Mouse (Mus musculus) urinary bladder, postnatal 4 days (tissue): ENCODE results near the gene Gtf3c1.
"Not testable (repeated sequence)": the region's sequence is repeated elsewhere in the genome, so short reads cannot be mapped to it uniquely, and the experiment has no call there.

Experiments used
- DNase-seq, 2 experiments: peaks; one replicate each; pipeline ENCODE4 v3.0.0; 2021 to 2022; ENCODE audit warnings: low spot score in 2 of 2

Gtf3c1 gene

DNA sequence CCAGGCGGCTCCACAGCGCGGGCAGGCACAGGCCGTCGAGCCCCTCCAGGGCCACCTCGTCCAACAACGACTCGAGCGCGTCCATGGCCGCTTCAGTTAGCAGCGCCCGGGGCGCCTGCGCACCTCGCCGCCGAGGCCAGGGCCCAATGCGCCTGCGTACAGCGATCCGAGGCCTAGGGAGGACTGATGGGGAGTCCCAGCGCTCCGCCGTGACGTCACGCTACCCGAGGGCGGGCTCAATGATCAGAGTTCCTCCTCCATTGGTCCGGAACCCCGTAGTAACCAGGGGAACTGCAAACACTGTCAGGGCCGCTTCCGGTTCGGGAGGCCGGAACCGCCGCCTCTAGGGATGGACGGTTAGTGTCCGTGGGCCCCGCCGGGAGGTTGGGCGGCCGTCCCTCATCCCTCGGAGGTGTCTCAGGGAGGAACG, at the start of gene Gtf3c1, which contains the start of gene D430042O09Rik:
Gene Gtf3c1 (minus strand): TSS at position 188 of the 430 bp plus-strand sequence.
Gene D430042O09Rik (plus strand): TSS at position 296 of the 430 bp plus-strand sequence.
- DNase-seq: peak; percentile 100

GRCm38 (mm10) chr7:125756806-125757205, 49.2 kb upstream of the Gtf3c1 start:
- no peak for DNase-seq

- DNase-seq: no peak
Observed at GRCm38 (mm10) chr7:125753326-125753715, 45.7 kb upstream of the Gtf3c1 start.

DNA sequence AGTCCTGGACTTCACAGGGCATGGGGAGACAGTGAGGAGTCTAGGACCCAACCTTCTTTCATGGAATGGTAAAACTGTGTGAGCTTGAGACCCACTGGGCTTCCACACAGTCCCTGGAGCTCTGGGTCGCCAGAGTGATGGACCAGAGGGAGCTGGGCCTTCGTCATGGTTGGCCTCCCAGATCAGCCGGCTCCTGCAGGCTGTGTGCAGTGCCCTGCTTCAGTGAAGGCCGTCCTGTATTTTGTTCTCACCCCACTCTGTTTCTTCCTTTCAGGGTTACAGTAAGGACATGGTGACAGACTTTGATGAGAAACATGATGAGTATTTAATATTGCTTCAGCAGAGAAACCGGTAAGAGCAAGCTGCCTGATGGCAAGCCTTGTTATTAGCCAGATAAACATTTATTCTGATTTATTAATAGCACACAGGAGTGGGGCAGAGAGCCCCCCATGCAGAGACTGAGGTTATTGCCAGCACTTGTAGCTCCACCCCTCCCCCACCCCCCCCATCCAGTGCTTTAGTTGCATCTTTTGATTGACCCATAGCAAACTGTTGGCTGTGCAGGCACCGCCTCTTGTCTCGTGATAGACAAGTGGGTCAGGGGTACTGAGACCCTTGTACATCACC, 45.2 kb upstream of the Gtf3c1 start:
- no peak for DNase-seq

DNA sequence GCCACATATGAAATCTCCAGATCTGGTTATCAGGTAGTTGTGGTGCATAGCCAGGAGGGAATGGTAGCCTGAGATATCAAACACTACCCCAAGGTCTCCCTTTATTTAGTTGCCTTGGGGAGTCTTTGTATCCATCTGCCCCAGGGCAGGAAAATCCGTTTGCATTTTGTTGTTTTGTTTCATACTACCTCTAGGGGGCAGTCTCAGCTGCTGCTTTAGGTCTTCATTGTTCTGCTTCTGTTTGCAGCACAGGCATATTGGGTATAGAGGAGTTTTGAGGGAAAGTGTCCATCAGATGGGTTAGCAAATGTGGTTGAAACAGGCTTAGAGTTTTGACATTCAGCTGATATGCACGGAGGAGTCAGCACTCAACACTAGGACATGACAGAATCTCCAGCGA, 40.6 kb upstream of the Gtf3c1 start:
- DNase-seq: no peak

GRCm38 (mm10) chr7:125747316-125747690, 39.7 kb upstream of the Gtf3c1 start:
- DNase-seq: no peak

DNA sequence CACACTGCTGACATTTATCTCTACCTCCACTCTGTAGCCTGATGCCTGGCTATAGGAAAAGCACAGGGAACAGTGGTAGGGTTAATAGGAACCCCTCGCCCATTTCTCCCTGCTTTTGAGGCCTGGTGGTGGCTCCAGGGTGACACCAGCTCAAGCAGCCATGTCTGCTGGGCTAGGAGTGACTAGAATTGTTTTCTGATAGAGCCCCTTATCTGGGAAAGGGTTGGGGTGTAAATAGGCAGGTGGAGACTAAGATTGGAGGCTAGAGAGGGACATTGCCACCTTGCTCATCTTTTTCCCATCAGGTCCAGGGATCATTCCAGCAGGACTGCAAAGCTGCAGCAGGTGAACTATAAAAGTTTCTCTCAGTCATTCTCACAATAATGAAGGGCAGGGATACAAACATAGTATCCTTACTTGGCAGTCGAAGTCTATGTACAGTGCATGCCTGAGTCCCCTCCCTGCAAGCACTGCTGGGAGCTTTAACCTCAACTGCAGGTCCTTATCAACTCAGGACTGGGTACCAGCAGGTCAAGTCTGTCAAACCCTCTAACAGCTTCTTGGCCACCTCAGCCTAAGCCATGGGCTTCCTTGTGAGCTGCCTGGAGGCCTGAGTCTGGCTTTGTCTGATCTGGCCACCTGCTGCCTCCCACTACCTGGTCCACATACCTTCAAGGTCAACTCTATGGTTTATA, 39.2 kb upstream of the Gtf3c1 start:
- DNase-seq: no peak

DNA sequence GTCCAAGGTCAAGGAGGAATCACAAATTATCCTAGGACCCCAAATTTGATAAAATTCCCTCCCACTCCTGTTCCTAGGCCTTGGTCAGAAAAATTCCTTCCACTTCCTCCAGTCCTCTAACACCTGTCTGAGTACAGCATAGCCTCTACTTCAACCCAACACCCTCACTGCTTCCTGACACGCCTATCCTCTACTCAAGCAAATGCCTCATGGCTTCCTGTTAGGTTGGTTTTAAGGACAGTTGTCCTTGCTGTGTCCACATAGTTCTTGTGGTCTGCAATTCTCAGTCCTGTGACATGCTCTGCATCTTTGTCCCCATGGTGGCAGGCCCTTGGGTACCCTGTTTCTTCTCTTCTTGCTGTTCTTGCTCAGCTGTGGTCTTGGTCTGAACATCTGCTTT, 37.2 kb upstream of the Gtf3c1 start:
- no peak for DNase-seq

- no peak for DNase-seq
Observed at GRCm38 (mm10) chr7:125741271-125741703, 33.7 kb upstream of the Gtf3c1 start.

DNA sequence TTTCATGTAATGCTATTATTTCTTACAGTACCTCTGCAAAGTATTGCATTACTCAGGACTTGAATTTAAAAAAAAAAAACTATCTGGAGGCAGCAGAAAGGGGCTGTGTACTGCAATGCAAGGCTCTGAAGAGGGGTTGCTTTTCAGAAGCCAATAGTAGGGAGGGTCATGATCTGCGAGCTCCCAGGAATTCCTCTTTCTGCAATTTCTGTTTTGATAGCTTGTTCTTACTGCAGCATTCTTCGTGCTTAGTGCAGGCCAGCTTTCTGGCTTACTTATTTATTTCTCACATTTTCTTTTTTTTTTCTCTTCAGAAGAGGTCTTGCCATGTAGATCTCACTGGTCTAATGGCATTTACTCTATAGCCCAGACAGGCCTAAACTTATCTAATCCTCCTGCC, 32.9 kb upstream of the Gtf3c1 start:
- no peak for DNase-seq

GRCm38 (mm10) chr7:125736366-125737015, 28.9 kb upstream of the Gtf3c1 start:
- DNase-seq: no peak

GRCm38 (mm10) chr7:125733791-125734190, 26.2 kb upstream of the Gtf3c1 start:
- DNase-seq: no peak

DNA sequence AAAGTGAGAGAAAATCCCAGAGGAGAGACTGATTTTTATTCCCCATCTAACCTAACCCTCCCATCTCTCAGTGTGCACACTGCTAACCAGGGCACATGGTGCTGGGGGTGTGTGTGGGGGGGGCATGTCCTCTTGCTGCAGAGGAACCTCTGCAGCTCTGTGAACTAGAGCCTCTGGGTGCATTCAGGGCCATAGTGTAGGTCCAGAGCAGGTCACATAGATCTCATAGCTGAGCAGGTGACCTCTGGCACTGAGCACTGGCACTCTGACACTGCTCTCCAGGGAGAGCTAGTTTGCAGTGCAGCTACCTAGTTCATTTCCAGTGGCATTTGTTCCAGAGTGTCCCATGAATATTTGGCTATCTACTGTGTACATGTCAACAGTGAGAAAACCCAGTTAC, 24.1 kb upstream of the Gtf3c1 start:
- no peak for DNase-seq

DNA sequence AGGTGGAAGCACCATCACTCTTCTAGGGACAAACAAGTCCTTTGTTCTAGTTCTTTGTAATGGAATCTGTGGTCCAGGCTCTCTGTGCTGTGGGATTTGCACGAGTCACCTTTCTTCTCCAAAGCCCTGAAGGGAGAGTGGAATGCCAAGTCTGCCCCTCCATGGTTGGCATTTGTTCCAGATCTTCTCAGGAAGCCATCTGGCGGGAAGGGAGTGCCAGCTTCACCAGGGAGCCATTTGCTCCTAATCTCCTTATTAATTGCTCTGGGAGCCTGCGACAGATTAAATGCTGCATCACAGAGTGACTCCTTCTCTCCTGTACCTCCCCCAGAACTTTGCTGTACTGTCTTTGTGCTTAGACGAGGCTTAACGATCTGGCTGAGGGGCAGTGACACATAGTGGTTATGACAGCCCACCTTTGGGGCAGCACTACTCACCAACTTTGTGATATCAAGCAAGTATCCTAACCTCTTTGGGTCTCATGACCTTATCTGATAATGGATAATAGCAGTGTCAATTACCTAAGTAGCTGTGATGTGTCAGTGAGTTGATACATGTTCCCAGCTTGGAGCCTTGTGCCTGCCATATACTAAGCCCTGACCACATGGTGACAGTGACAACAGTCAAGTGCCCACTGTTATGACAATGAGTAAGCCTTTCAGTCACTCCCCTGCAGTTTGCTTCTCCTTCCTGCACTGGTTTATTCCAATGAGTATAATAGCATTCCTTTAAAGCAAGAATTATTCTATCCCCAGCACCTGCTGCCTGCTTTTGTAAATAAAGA, 15.8 kb upstream of the Gtf3c1 start:
- DNase-seq: no peak

DNA sequence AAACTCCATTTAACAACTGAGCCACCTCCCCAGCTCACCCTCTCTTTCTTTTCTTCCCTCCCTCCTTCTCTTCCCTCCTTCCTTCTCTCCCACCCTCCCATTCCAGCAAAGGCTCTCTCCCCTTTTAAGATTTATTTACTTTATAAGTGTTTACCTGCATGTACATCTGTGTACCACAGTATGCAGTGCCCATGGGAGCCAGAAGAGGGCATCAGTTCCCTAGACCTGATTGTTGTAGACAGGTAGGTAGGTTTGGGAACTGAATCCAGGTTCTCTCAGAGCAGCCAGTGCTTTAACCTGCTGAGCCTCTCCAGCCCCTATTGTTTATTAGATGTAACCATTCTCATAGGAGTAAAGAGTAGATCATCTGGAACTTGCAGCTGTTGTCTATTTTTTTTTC, 14.5 kb upstream of the Gtf3c1 start:
- no peak for DNase-seq

GRCm38 (mm10) chr7:125721033-125721432, 13.5 kb upstream of the Gtf3c1 start:
- no peak for DNase-seq

- no peak for DNase-seq
Observed at GRCm38 (mm10) chr7:125720370-125720769, 12.8 kb upstream of the Gtf3c1 start.

- DNase-seq: no peak
Observed at GRCm38 (mm10) chr7:125717612-125718011, 10.0 kb upstream of the Gtf3c1 start.

DNA sequence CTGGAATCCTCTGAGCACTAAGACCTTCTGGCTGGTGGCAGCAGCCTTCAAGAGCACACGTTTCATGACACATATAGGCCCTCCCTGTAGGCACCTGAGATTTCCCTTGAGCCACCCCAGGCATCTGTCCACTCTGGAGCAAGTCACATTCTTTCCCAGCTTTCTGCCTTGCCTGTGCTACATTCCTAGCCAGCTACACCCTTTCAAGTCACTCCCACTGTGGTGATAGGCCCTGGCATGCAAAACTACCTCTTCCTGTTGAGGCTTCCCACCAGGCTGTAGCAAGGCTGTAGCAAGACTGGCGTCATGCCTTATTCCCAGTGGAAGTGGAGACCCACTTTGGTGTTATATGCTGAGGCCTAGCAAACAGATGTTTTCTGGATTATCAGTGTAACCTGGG, 9.1 kb upstream of the Gtf3c1 start:
- peak in 1 of 2 experiments; percentile 29 for DNase-seq

DNA sequence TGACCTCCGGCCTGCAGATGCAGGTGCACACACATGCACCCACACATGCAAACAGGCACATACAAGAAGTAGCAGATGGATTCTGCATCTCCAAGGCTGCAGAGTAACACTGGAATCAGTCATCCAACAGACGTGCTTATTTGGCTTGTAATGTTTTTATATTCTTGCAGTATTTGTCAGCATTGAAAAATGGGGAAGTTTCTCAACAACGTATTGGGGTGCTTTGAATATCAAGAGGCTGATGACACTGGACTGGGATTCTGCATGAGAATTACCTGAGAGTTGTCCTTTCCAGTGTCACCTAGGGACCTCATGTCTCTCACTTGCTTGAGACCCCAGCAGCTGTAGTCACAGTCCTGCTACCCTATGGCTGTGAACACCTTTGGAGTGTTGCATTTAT, 7.2 kb upstream of the Gtf3c1 start:
- DNase-seq: no peak

DNA sequence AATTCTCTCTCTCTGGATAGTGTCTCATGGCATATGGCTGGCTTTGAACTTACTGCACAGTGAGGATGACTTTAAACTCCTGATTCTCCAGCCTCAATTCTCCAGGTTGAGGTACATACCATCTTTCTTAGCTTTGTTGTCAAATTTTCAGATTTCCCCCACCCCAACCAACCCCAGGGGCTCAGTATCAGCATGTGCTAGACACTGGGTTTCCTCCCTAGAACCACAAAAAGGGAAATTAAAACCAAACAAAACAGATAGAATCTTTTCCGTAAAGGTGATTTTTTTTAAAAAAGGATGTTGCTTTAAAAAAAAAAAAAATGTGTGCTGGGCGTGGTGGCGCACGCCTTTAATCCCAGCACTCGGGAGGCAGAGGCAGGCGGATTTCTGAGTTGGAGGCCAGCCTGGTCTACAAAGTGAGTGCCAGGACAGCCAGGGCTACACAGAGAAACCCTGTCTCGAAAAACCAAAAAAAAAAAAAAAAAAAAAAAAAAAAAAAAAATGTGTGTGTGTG, 6.0 kb upstream of the Gtf3c1 start:
- not testable (repeated sequence) for DNase-seq

DNA sequence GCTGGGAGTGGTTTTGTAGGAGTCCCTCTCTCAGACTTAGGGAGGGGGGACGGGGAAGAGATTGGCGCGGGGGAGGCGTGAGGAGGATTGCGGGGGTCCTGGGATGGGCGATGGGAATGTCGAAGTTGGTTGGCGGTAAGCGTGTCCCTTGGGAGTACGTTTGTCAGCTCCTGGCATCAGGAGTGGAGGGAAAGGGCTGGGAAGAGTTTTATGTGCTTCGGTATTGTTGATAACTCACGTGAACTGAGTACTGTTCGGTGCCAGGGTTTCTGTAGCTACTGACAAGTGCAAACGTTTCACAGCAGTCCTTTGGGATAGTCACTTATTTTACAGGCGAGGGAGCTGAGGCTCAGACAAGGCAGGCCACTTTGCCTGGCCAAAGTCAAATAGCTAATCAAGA, 520 bp upstream of the Gtf3c1 start:
- no peak for DNase-seq
